Mouse (Mus musculus) limb, embryonic 10.5 days (tissue): ENCODE results near the gene Robo4. TPM values are rescaled to one million over a fixed set of nuclear protein-coding genes. Genes with fewer than 3 reads are reported as not detected.

Experiments
- DNase-seq: peaks from one replicate; pipeline ENCODE4 v3.0.0-alpha.2; 2017; ENCODE audit warnings: low spot score
- H3K27ac ChIP-seq: fragments of 300-500 bp; sonication (generic); 2 replicates; pipeline ENCODE4 v1.5.1; 2016; ENCODE audit warnings: mild to moderate bottlenecking
- H3K27me3 ChIP-seq: fragments of 300-500 bp; sonication (generic); 2 replicates; pipeline ENCODE4 v1.6.1; 2016; ENCODE audit warnings: low read depth, mild to moderate bottlenecking; ENCODE audit not compliant: poor library complexity, severe bottlenecking
- H3K36me3 ChIP-seq: fragments of 300-500 bp; sonication (generic); 2 replicates; pipeline ENCODE4 v1.6.1; 2016; ENCODE audit warnings: mild to moderate bottlenecking, moderate library complexity
- H3K4me1 ChIP-seq: fragments of 300-500 bp; sonication (generic); 2 replicates; pipeline ENCODE4 v1.6.1; 2016
- H3K4me3 ChIP-seq: fragments of 300-500 bp; sonication (generic); 2 replicates; pipeline ENCODE4 v1.5.1; 2016; ENCODE audit warnings: mild to moderate bottlenecking, moderate library complexity
- H3K9me3 ChIP-seq: fragments of 300-500 bp; sonication (generic); replicated peaks from 2 replicates; pipeline ENCODE4 v1.6.1; 2016; ENCODE audit warnings: mild to moderate bottlenecking
- WGBS: fragments of 180-500 bp; shearing (Covaris S2); methylation state at CpG from one replicate; pipeline ENCODE4 v1.1.7; 2016; 5-methylcytosine and 5-hydroxymethylcytosine counted together
- polyA plus RNA-seq: library from polyadenylated mRNA; unstranded; fragments of >200 nt; fragmentation: Nextera tagmentation; extraction: Ambion mirVana; gene quantifications from 2 replicates; pipeline ENCODE4 v1.2.1, GENCODE M21; 2016

The Robo4 gene
- polyA plus RNA-seq, 1 experiment from 2014 or later: 9.9 TPM

DNA sequence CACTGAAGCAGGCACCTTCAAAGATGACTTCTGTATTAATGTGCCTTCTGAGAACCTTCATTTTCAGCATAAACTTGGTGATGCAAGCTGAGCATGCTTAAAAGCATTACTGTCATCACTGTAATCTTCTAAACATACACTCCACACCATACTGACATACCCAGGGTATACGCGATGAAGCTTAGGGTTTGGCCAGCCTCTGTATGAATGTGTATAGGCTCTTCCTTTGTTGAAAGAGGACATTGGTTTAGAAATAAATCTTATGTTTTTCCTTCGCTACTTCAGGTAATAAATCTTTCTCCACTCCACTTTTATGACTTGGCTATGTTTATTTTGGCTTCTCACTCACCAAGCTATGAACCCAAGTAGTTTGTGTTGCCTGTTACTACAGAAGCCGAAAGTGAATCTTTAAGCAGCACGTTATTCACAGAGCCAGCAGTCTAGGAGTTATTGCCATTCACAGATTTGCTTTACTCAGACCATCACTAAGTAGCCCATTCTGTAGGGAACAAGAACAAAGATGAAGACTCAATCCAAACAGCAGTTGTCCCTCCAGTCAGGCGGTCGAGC lies 30.4 kb upstream of the Robo4 start:
- Histone ChIP-seq H3K36me3 (no peaks in the 10 kb centered on the region), H3K4me3 (no peak overlapping the region), H3K9me3 (no peaks in the 10 kb centered on the region), H3K4me1 (no peaks in the 10 kb centered on the region), H3K27ac (no peak overlapping the region), H3K27me3 (no peaks in the 10 kb centered on the region)
- 84% methylated on average over 7 of the region's 7 CpGs for WGBS
- DNase-seq: no peak

DNA sequence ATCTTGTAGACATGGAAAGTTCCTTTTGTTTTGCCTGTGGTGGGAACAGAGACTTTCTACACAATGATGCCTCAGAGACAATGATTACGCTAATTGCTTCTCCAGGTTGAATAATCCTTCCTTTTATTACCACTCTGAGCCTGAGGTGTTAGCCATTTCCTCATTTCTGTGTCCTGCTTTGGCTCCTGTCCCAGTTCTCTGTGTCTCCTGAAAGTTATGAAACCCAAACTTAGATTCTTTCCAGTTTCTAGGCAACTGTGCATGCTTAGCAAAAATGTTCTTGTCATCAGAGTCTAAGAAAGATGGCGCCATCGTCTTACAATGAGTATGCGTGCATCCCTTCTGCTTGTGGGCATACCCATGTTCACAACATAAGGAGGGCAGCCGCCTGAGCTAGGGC lies 26.0 kb upstream of the Robo4 start:
- H3K36me3 ChIP-seq: no peaks in the 10 kb centered on the region
- no peak for DNase-seq
- 90% methylated on average over 5 of the region's 5 CpGs for WGBS
- H3K27ac ChIP-seq: no peak overlapping the region
- no peaks in the 10 kb centered on the region for H3K27me3 ChIP-seq
- H3K4me1 ChIP-seq: no peaks in the 10 kb centered on the region
- H3K9me3 ChIP-seq: no peaks in the 10 kb centered on the region
- no peak overlapping the region for H3K4me3 ChIP-seq

DNA sequence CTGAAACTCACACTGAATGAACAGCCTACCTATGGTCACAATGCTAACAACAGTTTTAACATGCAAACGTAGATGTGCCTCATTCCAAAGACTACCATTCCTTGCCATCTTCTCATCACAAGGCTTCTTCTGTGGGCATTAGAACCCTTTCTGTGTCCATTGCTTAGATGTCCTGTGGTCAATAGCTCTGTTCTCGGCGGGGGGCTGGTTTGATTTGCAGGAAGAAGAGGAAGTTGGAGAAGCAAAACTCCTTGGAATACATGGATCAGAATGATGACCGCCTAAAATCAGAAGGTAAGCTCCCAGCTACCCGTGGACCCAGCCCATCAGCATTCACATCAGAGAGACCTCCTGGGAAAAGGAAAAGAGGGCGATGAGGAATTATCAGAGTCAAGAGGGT lies 18.5 kb upstream of the Robo4 start:
- no peaks in the 10 kb centered on the region for H3K36me3 ChIP-seq
- H3K9me3 ChIP-seq: no peaks in the 10 kb centered on the region
- H3K4me1 ChIP-seq: peaks cover 11% of the 10 kb centered on the region; the same call in 1 of the 2 replicates
- no peak overlapping the region for H3K27ac ChIP-seq
- H3K4me3 ChIP-seq: no peak overlapping the region
- DNase-seq: no peak
- H3K27me3 ChIP-seq: peaks cover 51% of the 10 kb centered on the region
- 88% methylated on average over 6 of the region's 6 CpGs for WGBS

DNA sequence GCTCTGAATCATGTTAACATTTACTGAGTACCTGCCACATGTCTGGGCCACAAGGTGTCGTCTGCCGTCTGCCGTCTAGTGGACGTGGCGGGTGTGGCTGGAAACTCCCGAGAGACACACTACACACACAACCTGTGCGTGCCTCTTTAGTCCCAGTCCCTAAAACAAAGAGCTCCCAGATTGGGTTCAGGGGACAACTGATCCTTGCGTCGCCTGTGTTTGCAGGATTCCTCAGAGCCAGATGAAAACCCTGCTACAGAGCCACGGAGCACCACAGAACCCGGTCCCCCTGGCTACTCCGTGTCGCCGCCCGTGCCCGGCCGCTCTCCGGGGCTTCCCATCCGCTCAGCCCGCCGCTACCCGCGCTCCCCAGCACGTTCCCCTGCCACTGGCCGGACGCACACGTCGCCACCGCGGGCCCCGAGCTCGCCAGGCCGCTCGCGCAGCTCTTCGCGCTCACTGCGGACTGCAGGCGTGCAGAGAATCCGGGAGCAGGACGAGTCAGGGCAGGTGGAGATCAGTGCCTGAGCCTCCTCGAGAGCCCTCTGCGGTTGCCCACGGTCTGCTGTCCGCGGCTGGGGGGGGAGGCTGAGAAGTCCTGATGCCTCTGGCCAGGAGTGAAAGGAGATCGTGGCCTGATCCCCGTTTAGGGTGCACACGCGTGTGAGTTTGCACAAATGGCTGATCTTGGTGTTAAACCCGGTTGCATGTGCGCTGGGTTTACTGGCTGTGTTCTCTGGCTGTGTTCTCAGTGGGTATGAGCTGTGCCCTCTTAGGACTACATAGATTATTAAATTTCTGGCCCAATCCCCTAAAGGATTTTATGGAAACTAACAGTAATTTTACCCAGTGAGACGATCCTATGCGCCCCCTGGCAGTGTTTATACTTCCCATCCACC lies 17.2 kb upstream of the Robo4 start:
- Histone ChIP-seq H3K9me3 (no peaks in the 10 kb centered on the region), H3K4me3 (peak overlapping the region; percentile 57), H3K27ac (peak overlapping the region; percentile 73), H3K27me3 (peaks cover 51% of the 10 kb centered on the region), H3K4me1 (peaks cover 11% of the 10 kb centered on the region; the same call in 1 of the 2 replicates), H3K36me3 (no peaks in the 10 kb centered on the region)
- 12% methylated on average over 54 of the region's 54 CpGs for WGBS
- DNase-seq: peak; percentile 73

DNA sequence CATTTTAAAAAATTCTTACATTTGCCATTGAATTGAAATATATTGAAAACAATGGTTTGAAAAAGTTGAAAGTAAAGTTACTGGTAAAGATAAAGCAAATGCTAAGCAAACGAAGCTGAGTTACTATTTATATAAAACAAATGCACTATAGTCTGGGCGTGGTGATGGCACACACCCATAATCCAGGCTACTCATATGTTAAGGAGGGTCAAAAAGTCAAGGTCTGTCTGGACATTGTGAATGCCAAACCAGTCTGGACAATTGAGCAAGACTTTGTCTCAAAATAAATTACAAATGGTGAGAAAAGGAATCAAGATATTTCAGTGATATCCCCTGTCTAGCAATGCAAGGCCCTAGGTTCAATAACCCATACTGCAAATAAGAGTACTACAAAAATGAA lies 10.8 kb upstream of the Robo4 start:
- peaks cover 12% of the 10 kb centered on the region for H3K27me3 ChIP-seq
- no peaks in the 10 kb centered on the region for H3K9me3 ChIP-seq
- H3K4me3 ChIP-seq: no peak overlapping the region
- no peak for DNase-seq
- H3K36me3 ChIP-seq: no peaks in the 10 kb centered on the region
- no peaks in the 10 kb centered on the region for H3K4me1 ChIP-seq
- no peak overlapping the region for H3K27ac ChIP-seq
- WGBS: 79% methylated on average over 2 of the region's 2 CpGs

DNA sequence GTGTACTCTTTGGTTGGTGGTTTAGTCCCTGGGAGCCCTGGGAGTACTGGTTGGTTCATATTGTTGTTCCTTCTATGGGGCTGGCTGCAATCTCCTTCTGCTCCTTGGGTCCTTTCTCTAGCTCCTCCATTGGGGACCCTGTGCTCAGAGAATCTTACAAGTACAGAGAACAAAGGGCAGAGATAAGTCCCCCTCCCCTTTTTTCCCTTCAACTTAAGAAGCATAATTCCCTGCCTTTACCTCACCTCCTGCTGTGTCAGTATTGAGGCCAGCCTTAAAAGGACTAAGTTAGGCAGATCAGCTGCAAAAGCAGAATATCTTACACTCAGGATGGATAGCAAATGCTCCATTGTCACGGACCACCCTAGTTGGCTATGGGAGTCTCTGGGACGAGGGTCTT lies 9.6 kb upstream of the Robo4 start:
- H3K27me3 ChIP-seq: 0 out of 2 replicates have a peak, but pooled peaks cover 2% of the 10 kb centered on the region
- H3K4me3 ChIP-seq: no peak overlapping the region
- H3K36me3 ChIP-seq: no peaks in the 10 kb centered on the region
- H3K4me1 ChIP-seq: no peaks in the 10 kb centered on the region
- no peaks in the 10 kb centered on the region for H3K9me3 ChIP-seq
- H3K27ac ChIP-seq: no peak overlapping the region
- WGBS: 69% methylated on average over 2 of the region's 2 CpGs
- DNase-seq: no peak

DNA sequence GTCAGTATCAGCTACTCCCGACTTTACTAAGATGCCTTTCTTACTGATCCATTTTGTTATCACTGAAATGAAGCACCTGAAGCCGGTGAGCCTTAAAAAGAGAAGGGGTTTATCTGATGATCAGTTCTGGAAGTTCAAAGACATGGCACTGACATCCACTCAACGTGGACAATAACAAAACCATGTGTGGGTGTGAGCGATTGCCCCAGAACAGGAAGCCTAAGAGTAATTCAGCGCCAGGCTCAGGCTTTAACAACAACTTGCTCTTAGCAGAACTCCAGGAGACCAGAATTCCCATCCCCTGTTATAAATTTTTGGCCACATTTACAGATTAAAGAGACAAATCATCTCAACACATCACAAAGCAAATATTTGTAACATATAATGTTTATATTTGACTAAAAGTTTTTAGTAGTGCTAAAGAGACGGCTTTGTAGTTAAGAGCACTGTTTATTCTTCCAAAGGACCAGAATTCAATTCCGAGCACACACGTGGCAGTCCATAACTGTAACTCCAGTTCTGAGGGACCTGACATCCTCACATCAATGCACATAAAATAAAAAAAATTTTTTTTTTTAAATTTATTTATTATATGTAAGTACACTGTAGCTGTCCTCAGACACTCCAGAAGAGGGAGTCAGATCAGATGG lies 8.1 kb upstream of the Robo4 start:
- WGBS: 73% methylated on average over 8 of the region's 8 CpGs
- H3K4me3 ChIP-seq: no peak overlapping the region
- no peaks in the 10 kb centered on the region for H3K36me3 ChIP-seq
- DNase-seq: no peak
- no peak overlapping the region for H3K27ac ChIP-seq
- no peaks in the 10 kb centered on the region for H3K4me1 ChIP-seq
- no peaks in the 10 kb centered on the region for H3K27me3 ChIP-seq
- no peaks in the 10 kb centered on the region for H3K9me3 ChIP-seq

DNA sequence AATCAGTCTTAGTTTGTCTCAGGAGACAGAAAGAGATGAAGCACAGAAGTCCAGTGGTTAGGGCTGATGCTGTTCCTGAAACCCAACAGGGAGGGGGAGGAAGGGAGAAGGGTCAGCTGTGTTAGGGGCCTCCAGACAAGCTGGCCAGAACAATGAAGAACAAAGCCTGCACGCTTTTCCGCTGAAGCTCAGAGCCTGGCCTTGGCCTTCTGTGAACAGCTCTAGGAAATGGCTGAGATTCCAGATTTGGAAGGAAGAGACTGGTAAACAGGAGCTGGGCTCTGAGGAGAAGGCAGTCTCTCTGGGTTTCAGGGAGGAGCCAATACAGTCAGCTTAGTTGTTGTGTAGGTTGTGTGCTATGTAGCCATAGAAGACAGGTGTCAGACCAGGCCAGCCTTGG lies 1.1 kb upstream of the Robo4 start:
- H3K36me3 ChIP-seq: no peaks in the 10 kb centered on the region
- no peaks in the 10 kb centered on the region for H3K9me3 ChIP-seq
- 78% methylated on average over 2 of the region's 2 CpGs for WGBS
- no peak overlapping the region for H3K4me3 ChIP-seq
- peaks cover 4% of the 10 kb centered on the region; the same call in 1 of the 2 replicates for H3K4me1 ChIP-seq
- peaks cover 3% of the 10 kb centered on the region; the same call in 1 of the 2 replicates for H3K27me3 ChIP-seq
- no peak overlapping the region for H3K27ac ChIP-seq
- DNase-seq: no peak

DNA sequence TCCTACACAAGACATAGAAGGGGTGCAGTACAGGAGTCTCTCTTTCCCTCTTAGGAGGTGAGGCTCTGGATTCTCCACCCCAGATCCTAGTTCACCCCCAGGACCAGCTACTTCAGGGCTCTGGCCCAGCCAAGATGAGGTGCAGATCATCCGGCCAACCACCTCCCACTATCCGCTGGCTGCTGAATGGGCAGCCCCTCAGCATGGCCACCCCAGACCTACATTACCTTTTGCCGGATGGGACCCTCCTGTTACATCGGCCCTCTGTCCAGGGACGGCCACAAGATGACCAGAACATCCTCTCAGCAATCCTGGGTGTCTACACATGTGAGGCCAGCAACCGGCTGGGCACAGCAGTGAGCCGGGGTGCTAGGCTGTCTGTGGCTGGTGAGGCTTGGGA lies 804 bp downstream of the Robo4 start:
- peak overlapping the region; percentile 29 for H3K4me3 ChIP-seq
- H3K9me3 ChIP-seq: no peaks in the 10 kb centered on the region
- H3K4me1 ChIP-seq: peaks cover 4% of the 10 kb centered on the region; the same call in 1 of the 2 replicates
- peak overlapping the region; percentile 15; the same call in 1 of the 2 replicates for H3K27ac ChIP-seq
- no peak for DNase-seq
- H3K36me3 ChIP-seq: no peaks in the 10 kb centered on the region
- 88% methylated on average over 7 of the region's 7 CpGs for WGBS
- H3K27me3 ChIP-seq: peaks cover 15% of the 10 kb centered on the region

DNA sequence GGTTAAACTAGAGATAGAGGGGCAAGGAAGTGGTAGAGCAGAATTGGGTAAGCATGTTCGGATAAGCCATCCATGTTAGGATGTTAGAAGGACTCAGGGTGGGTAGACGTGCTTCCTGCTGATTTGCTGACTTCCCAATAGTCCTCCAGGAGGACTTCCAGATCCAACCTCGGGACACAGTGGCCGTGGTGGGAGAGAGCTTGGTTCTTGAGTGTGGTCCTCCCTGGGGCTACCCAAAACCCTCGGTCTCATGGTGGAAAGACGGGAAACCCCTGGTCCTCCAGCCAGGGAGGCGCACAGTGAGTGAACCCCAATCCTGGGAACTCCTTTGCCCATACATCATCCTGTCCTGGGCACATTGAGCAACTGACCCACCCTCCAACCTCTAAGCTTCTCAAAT lies 1.3 kb downstream of the Robo4 start:
- H3K9me3 ChIP-seq: no peaks in the 10 kb centered on the region
- no peak for DNase-seq

DNA sequence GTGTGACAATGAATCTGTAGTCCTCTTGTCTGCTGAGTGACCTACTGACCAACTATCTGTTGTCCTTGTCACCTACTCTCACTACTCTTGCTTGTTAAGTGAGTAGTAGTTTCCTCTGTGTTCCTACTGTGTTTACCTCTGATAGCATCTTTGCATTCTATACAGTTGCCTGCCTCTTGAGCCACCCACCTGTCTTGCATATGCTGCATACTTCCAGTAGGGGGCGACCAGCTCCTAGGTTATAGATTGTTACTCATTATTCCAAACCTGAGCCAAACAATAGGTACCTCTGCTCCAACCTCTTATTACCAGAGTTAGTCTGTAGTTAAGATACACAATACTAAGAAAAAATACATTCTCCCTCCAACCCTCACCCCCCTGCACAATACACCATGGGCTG lies 4.7 kb downstream of the Robo4 start:
- DNase-seq: no peak
- no peaks in the 10 kb centered on the region for H3K9me3 ChIP-seq
- no peak overlapping the region for H3K27ac ChIP-seq
- peaks cover 26% of the 10 kb centered on the region for H3K27me3 ChIP-seq
- no peak overlapping the region for H3K4me3 ChIP-seq
- H3K36me3 ChIP-seq: no peaks in the 10 kb centered on the region
- WGBS: 0% methylated on average over 1 of the region's 1 CpGs
- H3K4me1 ChIP-seq: peaks cover 9% of the 10 kb centered on the region

More for the DNA sequence above, 1.3 kb downstream of the Robo4 start:
- WGBS: 89% methylated on average over 7 of the region's 7 CpGs
- Histone ChIP-seq H3K4me3 (peak overlapping the region; percentile 29; the same call in 1 of the 2 replicates), H3K4me1 (peaks cover 7% of the 10 kb centered on the region), H3K27me3 (peaks cover 20% of the 10 kb centered on the region), H3K36me3 (no peaks in the 10 kb centered on the region), H3K27ac (no peak overlapping the region)

DNA sequence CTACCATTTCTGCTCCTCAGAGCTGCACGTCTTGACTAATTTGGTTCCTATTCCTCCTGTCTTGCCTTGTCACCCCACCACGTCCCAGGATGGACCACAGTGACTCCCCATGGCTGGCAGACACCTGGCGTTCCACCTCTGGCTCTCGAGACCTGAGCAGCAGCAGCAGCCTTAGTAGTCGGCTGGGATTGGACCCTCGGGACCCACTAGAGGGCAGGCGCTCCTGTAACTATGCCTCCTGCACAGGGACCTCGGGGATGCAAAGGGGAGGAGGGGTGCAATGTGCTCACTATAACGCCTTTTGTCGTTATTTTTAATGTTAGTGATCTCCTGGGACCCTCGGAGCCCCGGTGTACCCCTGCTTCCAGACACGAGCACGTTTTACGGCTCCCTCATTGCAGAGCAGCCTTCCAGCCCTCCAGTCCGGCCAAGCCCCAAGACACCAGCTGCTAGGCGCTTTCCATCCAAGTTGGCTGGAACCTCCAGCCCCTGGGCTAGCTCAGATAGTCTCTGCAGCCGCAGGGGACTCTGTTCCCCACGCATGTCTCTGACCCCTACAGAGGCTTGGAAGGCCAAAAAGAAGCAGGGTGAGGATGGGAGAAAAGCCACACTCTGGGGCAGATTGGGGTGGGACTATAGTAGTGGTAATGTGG lies 6.3 kb downstream of the Robo4 start:
- Histone ChIP-seq H3K27me3 (peaks cover 26% of the 10 kb centered on the region), H3K36me3 (no peaks in the 10 kb centered on the region), H3K9me3 (no peaks in the 10 kb centered on the region), H3K27ac (0 out of 2 replicates have a peak overlapping the region, but pooled peaks have one; percentile 19), H3K4me1 (peaks cover 6% of the 10 kb centered on the region), H3K4me3 (peak overlapping the region; percentile 29; the same call in 1 of the 2 replicates)
- DNase-seq: peak; percentile 45
- WGBS: 14% methylated on average over 19 of the region's 19 CpGs
